17 mouse cellular contexts compared by ENCODE assay signal in the genomic region with DNA sequence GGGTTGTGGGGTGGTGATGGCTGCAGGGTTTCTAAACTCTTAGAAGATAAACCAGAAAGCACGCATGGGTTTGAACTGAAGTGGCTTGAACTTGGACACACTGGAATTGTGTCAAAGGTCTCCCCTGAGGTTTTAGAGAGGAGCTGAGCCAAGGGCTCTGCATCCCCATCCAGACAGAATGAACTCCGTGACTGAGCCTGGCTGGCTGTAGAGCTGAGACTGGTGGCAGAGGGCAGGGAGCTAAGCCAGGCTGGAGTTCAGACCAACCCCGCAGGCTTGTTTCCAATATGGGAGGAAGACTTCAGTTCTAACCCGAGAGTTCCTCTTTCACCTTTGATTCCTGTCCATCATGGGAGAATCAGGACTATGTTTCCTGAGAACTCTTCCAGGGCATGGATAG.
DNase-seq lines count a peak whose midpoint lies in the region; ATAC-seq and TF ChIP-seq lines count a peak whose summit lies in the region.
"Had no signal": no experiment of that assay in that cellular context is flagged by ENCODE, and none has a peak within 500 bp of the region (broad histone marks: within the 10 kb centered on the region; RNA-seq: fewer than 3 reads in every experiment).

No protein-coding gene starts in this region.

- H3K27me3 ChIP-seq in heart, adult 2 months (ENCODE audit: control insufficient read depth, insufficient read depth, low read length) = no peaks in the 10 kb centered on the region; the same call in 1 of the 2 replicates
- no peaks in the 10 kb centered on the region for H3K27me3 ChIP-seq in kidney, embryonic 16.5 days (ENCODE audit: insufficient read depth, low read length)
- H3K27me3 ChIP-seq in midbrain, embryonic 10.5 days (ENCODE audit: low read depth, poor library complexity, severe bottlenecking) = peaks cover 25% of the 10 kb centered on the region
- no peaks in the 10 kb centered on the region for H3K27me3 ChIP-seq in midbrain, embryonic 11.5 days (ENCODE audit: control insufficient read depth, insufficient read depth, low read length)
- H3K27me3 ChIP-seq in hindbrain, embryonic 13.5 days = peaks cover 23% of the 10 kb centered on the region
- H3K27me3 ChIP-seq: forebrain, embryonic 15.5 days; hindbrain, embryonic 12.5 days; liver, embryonic 15.5 days had no signal

- no peaks in the 10 kb centered on the region; the same call in 1 of the 2 replicates for H3K36me3 ChIP-seq in heart, adult 2 months (ENCODE audit: control insufficient read depth, insufficient read depth, low read length)
- no peaks in the 10 kb centered on the region for H3K36me3 ChIP-seq in kidney, embryonic 16.5 days (ENCODE audit: insufficient read depth, low read length)
- H3K36me3 ChIP-seq in midbrain, embryonic 10.5 days = no peaks in the 10 kb centered on the region
- no peaks in the 10 kb centered on the region for H3K36me3 ChIP-seq in midbrain, embryonic 11.5 days (ENCODE audit: control insufficient read depth, insufficient read depth, low read length)
- no peaks in the 10 kb centered on the region for H3K36me3 ChIP-seq in hindbrain, embryonic 13.5 days
- H3K36me3 ChIP-seq: forebrain, embryonic 15.5 days; hindbrain, embryonic 12.5 days; limb, embryonic 10.5 days; liver, embryonic 15.5 days; midbrain, embryonic 12.5 days had no signal

- H3K4me3 ChIP-seq in heart, adult 2 months = no peak overlapping the region
- H3K4me3 ChIP-seq in kidney, embryonic 16.5 days (ENCODE audit: low read length) = no peak overlapping the region
- H3K4me3 ChIP-seq in midbrain, embryonic 10.5 days = no peak overlapping the region
- H3K4me3 ChIP-seq in midbrain, embryonic 11.5 days (ENCODE audit: low read depth, low read length) = no peak overlapping the region
- no peak overlapping the region for H3K4me3 ChIP-seq in hindbrain, embryonic 13.5 days
- H3K4me3 ChIP-seq: forebrain, embryonic 15.5 days; hindbrain, embryonic 12.5 days; limb, embryonic 10.5 days; liver, embryonic 15.5 days; midbrain, embryonic 12.5 days; myocyte had no signal

- no peak for TF ChIP-seq CTCF in heart, adult 2 months (IDR thresholded peaks at IDR 0.05)

- peaks cover 6% of the 10 kb centered on the region for H3K4me1 ChIP-seq in heart, adult 2 months (ENCODE audit: control insufficient read depth, insufficient read depth, low read length)
- peaks cover 7% of the 10 kb centered on the region; the same call in 1 of the 2 replicates for H3K4me1 ChIP-seq in kidney, embryonic 16.5 days (ENCODE audit: insufficient read depth, low read length)
- peaks cover 28% of the 10 kb centered on the region for H3K4me1 ChIP-seq in midbrain, embryonic 10.5 days
- no peaks in the 10 kb centered on the region; the same call in 1 of the 2 replicates for H3K4me1 ChIP-seq in midbrain, embryonic 11.5 days (ENCODE audit: control insufficient read depth, insufficient read depth, low read length)
- no peaks in the 10 kb centered on the region for H3K4me1 ChIP-seq in hindbrain, embryonic 13.5 days (replicated peaks)
- H3K4me1 ChIP-seq: forebrain, embryonic 15.5 days; midbrain, embryonic 12.5 days had no signal

- no peaks in the 10 kb centered on the region for H3K79me2 ChIP-seq in heart, adult 2 months (replicated peaks; ENCODE audit: control insufficient read depth, insufficient read depth, low read length)

- no peak overlapping the region for H3K27ac ChIP-seq in heart, adult 2 months
- no peak overlapping the region for H3K27ac ChIP-seq in kidney, embryonic 16.5 days (ENCODE audit: low read length)
- 0 out of 2 replicates have a peak overlapping the region, but pooled peaks have one; percentile 18 for H3K27ac ChIP-seq in midbrain, embryonic 10.5 days (replicated peaks)
- no peak overlapping the region for H3K27ac ChIP-seq in midbrain, embryonic 11.5 days (ENCODE audit: low read depth, low read length)
- no peak overlapping the region for H3K27ac ChIP-seq in hindbrain, embryonic 13.5 days
- H3K27ac ChIP-seq: forebrain, embryonic 15.5 days; hindbrain, embryonic 12.5 days; limb, embryonic 10.5 days; liver, embryonic 15.5 days; midbrain, embryonic 12.5 days had no signal

- no peak overlapping the region for H3K9ac ChIP-seq in heart, adult 2 months (ENCODE audit: low read depth, low read length)
- H3K9ac ChIP-seq in kidney, embryonic 16.5 days (replicated peaks; ENCODE audit: low read length) = no peak overlapping the region
- no peak overlapping the region for H3K9ac ChIP-seq in midbrain, embryonic 11.5 days (ENCODE audit: low read length)
- no peak overlapping the region for H3K9ac ChIP-seq in hindbrain, embryonic 13.5 days
- H3K9ac ChIP-seq: forebrain, embryonic 15.5 days; hindbrain, embryonic 12.5 days; liver, embryonic 15.5 days; midbrain, embryonic 12.5 days had no signal

- intact Hi-C loops in heart, adult 2 months (cut with DNase I) = no loop called here
- intact Hi-C loops in gastrocnemius, postnatal 36 days (cut with DNase I) = no loop called here

- DNase-seq in heart, adult 11 months = peak; percentile 93
- no peak for DNase-seq in heart, adult 2 months
- DNase-seq in kidney, adult 9 months = peak; percentile 69
- no peak for DNase-seq in midbrain, embryonic 10.5 days (ENCODE audit: low spot score)
- no peak for DNase-seq in midbrain, embryonic 11.5 days (ENCODE audit: low spot score, missing footprints)
- DNase-seq in gastrocnemius, postnatal 36 days = no peak
- DNase-seq: cerebellum, postnatal 14 days; layer of hippocampus, postnatal 36 days; retina, postnatal 1 day had no signal

- no peak for ATAC-seq in kidney, embryonic 16.5 days (ENCODE audit: low FRiP score, low TSS enrichment)
- ATAC-seq in midbrain, embryonic 11.5 days (ENCODE audit: low FRiP score) = no peak
- ATAC-seq in hindbrain, embryonic 13.5 days (ENCODE audit: low FRiP score) = no peak
- ATAC-seq: forebrain, embryonic 15.5 days had no signal

- H3K9me3 ChIP-seq in kidney, embryonic 16.5 days (ENCODE audit: low read length) = no peaks in the 10 kb centered on the region
- no peaks in the 10 kb centered on the region for H3K9me3 ChIP-seq in midbrain, embryonic 10.5 days (replicated peaks)
- H3K9me3 ChIP-seq in midbrain, embryonic 11.5 days (ENCODE audit: control insufficient read depth, low read length) = no peaks in the 10 kb centered on the region
- no peaks in the 10 kb centered on the region for H3K9me3 ChIP-seq in hindbrain, embryonic 13.5 days
- H3K9me3 ChIP-seq: forebrain, embryonic 15.5 days; hindbrain, embryonic 12.5 days; limb, embryonic 10.5 days; liver, embryonic 15.5 days; midbrain, embryonic 12.5 days had no signal

- TF ChIP-seq EP300 in heart, adult 2 months (IDR thresholded peaks at IDR 0.05; ENCODE audit: insufficient read depth, low read depth, low read length) = no peak

- TF ChIP-seq POLR2A in heart, adult 2 months (IDR thresholded peaks at IDR 0.05; ENCODE audit: insufficient read depth, low read depth, low read length) = no peak

- 39% methylated on average over 4 of the region's 4 CpGs for WGBS in heart, adult 2 months
- 79% methylated on average over 4 of the region's 4 CpGs for WGBS in kidney, embryonic 16.5 days
- 88% methylated on average over 4 of the region's 4 CpGs for WGBS in midbrain, embryonic 10.5 days
- WGBS in midbrain, embryonic 11.5 days = 88% methylated on average over 4 of the region's 4 CpGs
- 91% methylated on average over 4 of the region's 4 CpGs for WGBS in hindbrain, embryonic 13.5 days

- H3K4me2 ChIP-seq in kidney, embryonic 16.5 days (replicated peaks; ENCODE audit: low read depth, low read length) = no peak overlapping the region
- no peak overlapping the region for H3K4me2 ChIP-seq in midbrain, embryonic 11.5 days
- H3K4me2 ChIP-seq in hindbrain, embryonic 13.5 days = no peak overlapping the region
- H3K4me2 ChIP-seq: forebrain, embryonic 15.5 days; hindbrain, embryonic 12.5 days; liver, embryonic 15.5 days; midbrain, embryonic 12.5 days had no signal

Comparison
In these comparisons a context has a peak if more than half of its experiments do, and no peak if none do; other contexts are left out.
1. DNase-seq: peak in heart, adult 11 months (single experiment) and kidney, adult 9 months (single experiment); none in heart, adult 2 months (0 of 2), midbrain, embryonic 10.5 days (single experiment), midbrain, embryonic 11.5 days (single experiment) and gastrocnemius, postnatal 36 days (0 of 2).